Mouse (Mus musculus) ES-Bruce4 (cell line): ENCODE data around the gene Mrgpre.

Experiments
- EP300 ChIP-seq: IDR thresholded peaks from 2 replicates; pipeline ENCODE4 v1.6.1; 2011; ENCODE audit warnings: low read depth, low read length; ENCODE audit not compliant: insufficient read depth
- POLR2A ChIP-seq: IDR thresholded peaks from one replicate; pipeline ENCODE4 v1.8.1; 2011; ENCODE audit warnings: low read length; ENCODE audit not compliant: insufficient read depth

DNA sequence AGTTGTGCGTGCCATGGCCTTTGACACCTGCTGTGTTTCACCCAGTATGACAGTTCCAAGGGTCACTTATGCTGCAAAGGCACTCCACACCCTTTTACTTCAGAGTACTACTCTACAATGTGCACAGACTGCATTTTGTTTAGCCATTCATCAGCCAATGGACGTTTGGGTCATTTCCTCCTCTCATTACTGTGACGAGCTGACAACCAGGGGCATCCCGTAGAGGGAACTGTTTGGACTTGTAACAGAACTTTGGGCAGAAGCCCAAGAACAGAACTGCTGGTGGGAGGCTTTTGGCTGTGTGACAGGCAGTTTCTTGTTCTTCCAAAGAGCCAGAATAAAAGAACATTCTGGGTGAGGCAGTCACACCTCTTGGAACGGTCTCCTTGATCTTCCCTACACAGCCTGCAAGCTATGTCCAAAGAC, 20.9 kb upstream of the Mrgpre start:
- no peak for TF ChIP-seq POLR2A
- TF ChIP-seq EP300: no peak
